Mouse (Mus musculus) C2C12 (cell line): ENCODE data around the gene Tceal7. TPM values are rescaled to one million over a fixed set of nuclear protein-coding genes. Genes with fewer than 3 reads are reported as not detected.
"Not testable (repeated sequence)": the region's sequence is repeated elsewhere in the genome, so short reads cannot be mapped to it uniquely, and the experiment has no call there.

ENCODE experiments used
- H3K27me3 ChIP-seq: one replicate; pipeline ENCODE4 v1.6.1; 2011; ENCODE audit not compliant: control insufficient read depth, insufficient read depth, insufficient read length
- H3K36me3 ChIP-seq: one replicate; pipeline ENCODE4 v1.6.1; 2011; ENCODE audit not compliant: control insufficient read depth, insufficient read depth
- H3K4me3 ChIP-seq: one replicate; pipeline ENCODE4 v1.5.1; 2011; ENCODE audit warnings: mild to moderate bottlenecking, control low read depth; ENCODE audit not compliant: poor library complexity, insufficient read depth, severe bottlenecking
- H3K79me2 ChIP-seq: one replicate; pipeline ENCODE4 v1.6.1; 2011; ENCODE audit not compliant: control insufficient read depth, insufficient read depth
- H3K79me3 ChIP-seq: one replicate; pipeline ENCODE4 v1.6.1; 2011; ENCODE audit warnings: low read depth, control low read depth
- H3ac ChIP-seq: one replicate; pipeline ENCODE3; 2011; ENCODE audit warnings: low read depth; ENCODE audit not compliant: control insufficient read depth, insufficient read length
- CEBPB ChIP-seq: IDR thresholded peaks from one replicate; pipeline ENCODE4 v1.6.1; 2011; ENCODE audit warnings: low read depth, mild to moderate bottlenecking, control low read depth, moderate library complexity
- CTCF ChIP-seq: IDR thresholded peaks from one replicate; pipeline ENCODE4 v1.5.1; 2011; ENCODE audit not compliant: control insufficient read depth, insufficient read depth, insufficient read length
- FOSL1 ChIP-seq: IDR thresholded peaks from one replicate; pipeline ENCODE4 v1.8.0; 2011; ENCODE audit warnings: mild to moderate bottlenecking, low read length; ENCODE audit not compliant: poor library complexity, insufficient read depth, severe bottlenecking
- MAX ChIP-seq: IDR thresholded peaks from one replicate; pipeline ENCODE4 v1.6.1; 2011; ENCODE audit warnings: mild to moderate bottlenecking, control low read depth
- MYOD1 ChIP-seq: IDR thresholded peaks from one replicate; pipeline ENCODE4 v1.6.1; 2011; ENCODE audit warnings: low read depth; ENCODE audit not compliant: control insufficient read depth, insufficient read length
- MYOG ChIP-seq: IDR thresholded peaks from one replicate; pipeline ENCODE4 v1.6.1; 2011; ENCODE audit not compliant: control insufficient read depth, insufficient read length; ENCODE audit errors: extremely low read depth
- USF1 ChIP-seq: IDR thresholded peaks from one replicate; pipeline ENCODE4 v1.6.1; 2011; ENCODE audit warnings: low read depth, mild to moderate bottlenecking, control low read depth, moderate library complexity
- polyA plus RNA-seq: library from polyadenylated mRNA; unstranded; fragments of >200 nt; fragmentation: generic; extraction: Trizol; gene quantifications from one replicate; pipeline ENCODE4 v1.2.1, GENCODE M21; 2012; ENCODE audit warnings: missing spikeins

The Tceal7 gene
- polyA plus RNA-seq, 1 experiment, result not detected

DNA sequence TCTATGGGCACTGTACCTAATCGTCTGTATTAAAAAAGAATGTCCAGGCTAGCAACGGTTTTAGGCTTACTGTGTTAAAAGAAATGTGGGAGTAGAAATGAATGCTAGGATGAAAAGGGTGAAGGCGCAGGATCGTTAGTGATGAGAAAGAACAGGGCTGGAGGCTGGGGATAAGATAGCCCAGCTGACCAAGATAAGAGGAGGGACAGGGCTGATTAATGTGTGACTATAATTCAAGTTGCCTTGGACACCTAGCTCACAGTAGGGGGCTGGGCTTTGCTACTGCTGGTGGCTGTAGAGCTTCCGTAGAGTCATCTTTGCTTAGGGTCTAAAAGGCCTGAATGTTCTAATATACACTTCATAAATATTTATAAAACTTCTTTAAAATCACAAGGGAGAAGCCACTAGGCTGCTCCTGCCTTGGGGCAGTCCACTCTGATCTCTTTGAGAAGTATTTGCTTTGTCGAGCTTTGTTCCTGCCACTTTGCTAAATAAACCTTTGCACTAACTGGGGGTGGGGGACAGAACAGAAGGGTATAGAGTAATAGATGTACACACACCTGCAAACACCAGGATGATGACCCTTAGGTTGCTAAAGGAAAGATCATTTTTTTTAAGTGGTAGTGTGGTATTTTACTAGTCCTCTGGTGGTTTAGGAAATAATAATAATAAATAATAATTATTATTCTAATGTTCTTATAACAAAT lies 37.6 kb downstream of the Tceal7 start:
- H3K79me3 ChIP-seq, result no peaks in the 10 kb centered on the region
- H3K4me3 ChIP-seq, result no peak overlapping the region
- H3ac ChIP-seq, result no peak overlapping the region
- H3K79me2 ChIP-seq, result no peaks in the 10 kb centered on the region
- no peaks in the 10 kb centered on the region for H3K36me3 ChIP-seq
- TF ChIP-seq MYOD1 (no peak), CEBPB (no peak), FOSL1 (no peak), USF1 (no peak), CTCF (no peak), MYOG (no peak), MAX (no peak)
- H3K27me3 ChIP-seq, result no peaks in the 10 kb centered on the region

DNA sequence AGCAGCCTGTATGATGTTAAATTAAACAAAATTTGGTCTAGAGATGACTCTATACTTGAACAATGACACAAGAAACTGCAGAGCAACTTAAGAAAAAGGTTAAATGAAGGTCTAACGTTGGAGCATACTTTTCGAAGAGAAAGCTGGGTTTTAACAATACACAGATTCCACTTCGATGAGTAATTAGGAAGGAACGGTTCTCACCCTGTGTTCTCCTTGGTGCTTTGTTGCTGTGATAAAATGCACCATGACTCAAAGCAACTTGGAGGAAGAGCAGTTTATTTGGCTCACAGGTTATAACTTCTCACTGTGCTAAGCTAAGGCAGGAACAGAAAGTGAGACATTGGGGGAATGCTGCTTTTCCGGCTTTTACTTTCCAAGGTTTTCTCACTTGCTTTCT lies 53.1 kb downstream of the Tceal7 start:
- no peaks in the 10 kb centered on the region for H3K79me2 ChIP-seq
- H3ac ChIP-seq, result no peak overlapping the region
- H3K4me3 ChIP-seq, result no peak overlapping the region
- H3K36me3 ChIP-seq, result no peaks in the 10 kb centered on the region
- TF ChIP-seq CEBPB, result no peak
- no peak for TF ChIP-seq MYOG
- TF ChIP-seq MAX, result no peak
- no peak for TF ChIP-seq CTCF
- no peak for TF ChIP-seq FOSL1
- TF ChIP-seq USF1, result no peak
- TF ChIP-seq MYOD1, result no peak
- H3K79me3 ChIP-seq, result no peaks in the 10 kb centered on the region
- H3K27me3 ChIP-seq, result no peaks in the 10 kb centered on the region

DNA sequence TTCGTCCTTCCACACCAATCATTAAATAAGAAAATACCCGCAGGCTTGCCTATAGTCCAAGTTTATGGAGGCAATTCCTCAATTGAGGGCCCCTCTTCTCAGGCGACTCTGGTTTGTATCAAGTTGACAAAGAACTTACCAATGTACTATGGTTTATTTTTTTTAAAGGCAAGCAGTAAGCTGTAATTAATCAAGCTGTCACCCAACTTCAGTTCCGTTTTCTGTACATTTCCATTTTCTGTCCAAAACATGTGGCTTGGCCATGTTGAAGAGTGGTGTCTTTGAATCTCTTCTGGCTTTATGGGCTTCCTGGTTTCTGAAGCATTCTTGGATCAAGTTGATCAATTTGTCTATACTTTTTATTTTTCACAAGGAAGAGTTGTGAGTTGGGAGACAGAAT lies 53.6 kb downstream of the Tceal7 start:
- Histone ChIP-seq H3K79me3 (no peaks in the 10 kb centered on the region), H3K36me3 (no peaks in the 10 kb centered on the region), H3ac (no peak overlapping the region), H3K27me3 (no peaks in the 10 kb centered on the region), H3K4me3 (no peak overlapping the region), H3K79me2 (no peaks in the 10 kb centered on the region)
- no peak for TF ChIP-seq MYOG
- no peak for TF ChIP-seq CEBPB
- TF ChIP-seq FOSL1, result no peak
- TF ChIP-seq MAX, result no peak
- TF ChIP-seq CTCF, result no peak
- TF ChIP-seq MYOD1, result no peak
- no peak for TF ChIP-seq USF1

DNA sequence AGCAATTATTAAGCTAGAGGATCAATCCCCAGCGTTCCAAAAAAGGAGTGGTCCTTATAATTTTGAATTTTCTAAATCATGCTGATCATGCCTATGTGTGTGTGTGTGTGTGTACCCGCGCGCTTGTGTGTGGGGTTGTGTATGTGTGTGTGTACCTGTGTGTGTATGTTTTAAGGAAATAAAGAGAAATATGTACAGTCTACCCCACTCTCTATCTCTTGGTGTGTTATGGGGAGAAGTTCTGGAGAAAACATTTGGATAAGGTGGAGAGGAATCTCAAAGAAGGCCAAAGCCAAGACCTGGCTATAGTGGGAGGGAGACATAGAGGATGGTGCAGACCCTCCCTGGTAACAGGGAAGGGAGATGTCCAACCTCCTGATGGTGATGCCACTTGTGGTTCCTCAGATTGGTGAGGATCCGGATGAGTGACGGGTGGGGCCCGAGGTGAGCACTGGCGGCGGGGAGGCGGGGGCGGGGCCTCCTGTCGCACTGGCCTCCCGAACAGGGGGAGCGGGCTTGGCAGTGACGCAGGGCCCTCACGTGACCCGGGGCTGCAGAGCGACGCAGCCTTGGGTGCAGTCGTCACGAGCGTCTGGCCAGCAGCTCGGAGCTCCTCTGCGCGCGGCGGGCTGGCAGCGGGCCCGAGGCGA lies 55.3 kb downstream of the Tceal7 start, which contains the start of gene Bex3:
Gene Bex3, plus strand, starts transcription at position 511 of the 650 bp plus-strand sequence.
- H3ac ChIP-seq, H3K36me3 ChIP-seq, H3K79me2 ChIP-seq, H3K79me3 ChIP-seq, H3K27me3 ChIP-seq: not testable (repeated sequence)
- peak within 1 kb of the TSS; percentile 23 for H3K4me3 ChIP-seq

DNA sequence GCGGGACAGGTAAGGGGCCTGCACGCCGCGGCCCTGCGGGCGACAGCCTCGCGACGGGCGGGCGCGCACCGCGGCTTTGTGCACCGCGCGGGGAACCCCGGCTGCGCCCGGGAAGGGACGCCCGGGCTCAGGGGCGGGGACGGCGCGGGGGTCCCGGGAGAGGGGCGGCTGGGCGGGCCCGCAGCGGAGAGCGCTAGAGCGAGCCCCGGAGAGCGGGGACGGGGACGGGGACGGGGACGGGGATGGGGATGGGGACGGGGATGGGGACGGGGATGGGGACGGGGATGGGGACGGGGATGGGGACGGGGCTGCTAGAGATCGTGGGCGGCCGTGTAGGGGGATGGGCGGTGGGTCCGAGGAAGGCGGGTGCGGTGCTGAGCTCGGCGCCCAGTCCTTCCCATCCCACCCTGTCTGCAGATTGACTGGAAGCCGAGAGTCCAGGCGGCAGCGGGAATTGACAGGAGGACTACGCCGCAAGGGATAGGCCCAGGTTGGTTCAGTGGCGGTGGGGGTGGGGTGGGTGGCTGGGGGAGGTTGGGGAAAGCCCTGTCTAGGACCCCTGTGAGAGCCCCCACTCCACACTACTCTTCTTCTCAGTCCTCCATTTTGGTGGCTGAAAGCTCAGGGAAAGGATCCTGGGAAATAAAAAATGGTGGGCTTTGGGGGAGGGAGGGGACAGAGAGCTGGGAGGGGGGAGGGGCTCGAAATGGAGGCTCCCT lies 56.0 kb downstream of the Tceal7 start:
- H3K36me3 ChIP-seq, H3ac ChIP-seq, H3K79me2 ChIP-seq, H3K27me3 ChIP-seq, H3K79me3 ChIP-seq: not testable (repeated sequence)
- peak overlapping the region; percentile 23 for H3K4me3 ChIP-seq

DNA sequence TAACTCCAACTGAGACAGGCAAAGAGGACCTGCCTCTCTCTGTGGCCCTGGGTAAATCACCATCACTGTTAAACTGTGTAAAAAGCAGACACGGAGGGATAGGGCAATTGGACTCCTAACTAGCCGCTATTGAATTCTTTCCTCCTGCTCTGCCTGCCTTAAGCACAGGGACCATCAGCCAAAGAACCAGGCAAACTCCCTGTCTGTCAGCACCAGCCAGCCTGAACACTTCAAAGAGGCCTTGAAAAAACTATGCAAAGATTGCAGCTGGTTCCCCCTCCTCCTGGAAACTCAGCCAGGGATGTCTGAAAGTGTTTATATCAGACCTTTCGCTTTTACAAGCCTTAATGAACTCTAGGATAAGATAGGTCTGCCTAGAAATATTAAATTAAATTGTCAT lies 60.0 kb downstream of the Tceal7 start:
- H3K79me2 ChIP-seq, result no peaks in the 10 kb centered on the region
- H3ac ChIP-seq, result no peak overlapping the region
- no peaks in the 10 kb centered on the region for H3K79me3 ChIP-seq
- H3K4me3 ChIP-seq, result no peak overlapping the region
- TF ChIP-seq MAX, result no peak
- no peak for TF ChIP-seq MYOD1
- TF ChIP-seq CEBPB, result no peak
- no peak for TF ChIP-seq USF1
- TF ChIP-seq FOSL1, result no peak
- no peak for TF ChIP-seq MYOG
- no peaks in the 10 kb centered on the region for H3K27me3 ChIP-seq
- H3K36me3 ChIP-seq, result no peaks in the 10 kb centered on the region
